Mouse (Mus musculus) embryonic facial prominence, embryonic 11.5 days (tissue): ENCODE measurements at regions not wholly inside any gene's neighbourhood (a gene's known extent, or its start where the extent isn't known, plus 50 kb on each side); places are given as distances from the start of the nearest gene placed in this dataset.
"Not testable (repeated sequence)": the region's sequence is repeated elsewhere in the genome, so short reads cannot be mapped to it uniquely, and the experiment has no call there.

Experiments used
- ATAC-seq: fragments of 200-750 bp; cut with Nextera tagmentation; replicated peaks from 2 replicates; pipeline ENCODE4 v1.8.0; 2017; ENCODE audit warnings: low read depth; ENCODE audit not compliant: insufficient number of reproducible peaks, low FRiP score, low TSS enrichment
- DNase-seq: peaks from one replicate; pipeline ENCODE4 v3.0.0-alpha.2; 2015; ENCODE audit warnings: low spot score
- H3K27ac ChIP-seq: fragments of 300-500 bp; sonication (generic); replicated peaks from 2 replicates; pipeline ENCODE4 v1.5.1; 2014; ENCODE audit warnings: mild to moderate bottlenecking, low read depth, low read length, control low read depth
- H3K27me3 ChIP-seq: fragments of 300-500 bp; sonication (generic); 2 replicates; pipeline ENCODE4 v1.6.1; 2014; ENCODE audit warnings: mild to moderate bottlenecking, low read length, moderate library complexity, mixed read lengths; ENCODE audit not compliant: control insufficient read depth, insufficient read depth
- H3K36me3 ChIP-seq: fragments of 300-500 bp; sonication (generic); replicated peaks from 2 replicates; pipeline ENCODE4 v1.6.1; 2014; ENCODE audit warnings: low read depth, mild to moderate bottlenecking, low read length, moderate library complexity, mixed read lengths; ENCODE audit not compliant: control insufficient read depth, insufficient read depth
- H3K4me1 ChIP-seq: fragments of 300-500 bp; sonication (generic); 2 replicates; pipeline ENCODE4 v1.6.1; 2014; ENCODE audit warnings: low read length, mixed read lengths; ENCODE audit not compliant: control insufficient read depth, insufficient read depth
- H3K4me2 ChIP-seq: fragments of 300-500 bp; sonication (generic); 2 replicates; pipeline ENCODE4 v1.6.1; 2014; ENCODE audit warnings: low read depth, mild to moderate bottlenecking, control low read depth, low read length, moderate library complexity
- H3K4me3 ChIP-seq: fragments of 300-500 bp; sonication (generic); 2 replicates; pipeline ENCODE4 v1.5.1; 2014; ENCODE audit warnings: low read depth, low read length, control low read depth
- H3K9ac ChIP-seq: fragments of 300-500 bp; sonication (generic); replicated peaks from 2 replicates; pipeline ENCODE4 v1.6.1; 2014; ENCODE audit warnings: mild to moderate bottlenecking, control low read depth, low read length
- H3K9me3 ChIP-seq: fragments of 300-500 bp; sonication (generic); replicated peaks from 2 replicates; pipeline ENCODE4 v1.6.1; 2016; ENCODE audit warnings: mild to moderate bottlenecking, low read length, inconsistent platforms, mixed read lengths; ENCODE audit not compliant: control insufficient read depth
- WGBS: fragments of 180-500 bp; shearing (Covaris S2); extraction: QIAGEN DNeasy Blood & Tissue Kit; methylation state at CpG from one replicate; pipeline ENCODE4 v1.1.7; 2014; 5-methylcytosine and 5-hydroxymethylcytosine counted together

DNA sequence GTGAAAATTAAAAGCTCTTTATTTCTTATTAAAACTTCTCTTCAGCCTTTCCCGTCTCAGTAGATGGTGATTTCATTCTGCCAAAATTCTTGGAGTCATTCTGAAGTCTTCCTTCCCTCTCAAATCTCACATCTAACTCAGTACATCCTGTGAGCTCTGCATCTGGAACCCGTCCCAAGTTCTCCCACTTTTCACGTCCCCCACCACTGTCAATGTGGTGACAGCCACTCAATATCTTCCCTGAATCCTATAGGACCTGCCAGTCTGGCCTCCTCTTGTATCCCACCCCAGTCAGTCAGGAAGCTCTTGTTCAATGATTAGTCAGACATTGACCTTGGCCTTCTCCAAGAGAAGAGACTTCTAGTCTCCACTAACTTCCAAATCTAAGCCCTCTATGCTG, 110.1 kb downstream of the Kcnk1 start:
- H3K27ac ChIP-seq, result no peak overlapping the region
- no peak overlapping the region for H3K4me3 ChIP-seq
- H3K9ac ChIP-seq, result no peak overlapping the region
- no peak for ATAC-seq
- H3K36me3 ChIP-seq, result no peaks in the 10 kb centered on the region
- whole genome bisulfite sequencing, result 82% methylated on average over 3 of the region's 3 CpGs
- no peaks in the 10 kb centered on the region for H3K9me3 ChIP-seq
- H3K27me3 ChIP-seq, result no peaks in the 10 kb centered on the region
- no peaks in the 10 kb centered on the region for H3K4me1 ChIP-seq
- no peak overlapping the region for H3K4me2 ChIP-seq
- DNase-seq, result no peak

DNA sequence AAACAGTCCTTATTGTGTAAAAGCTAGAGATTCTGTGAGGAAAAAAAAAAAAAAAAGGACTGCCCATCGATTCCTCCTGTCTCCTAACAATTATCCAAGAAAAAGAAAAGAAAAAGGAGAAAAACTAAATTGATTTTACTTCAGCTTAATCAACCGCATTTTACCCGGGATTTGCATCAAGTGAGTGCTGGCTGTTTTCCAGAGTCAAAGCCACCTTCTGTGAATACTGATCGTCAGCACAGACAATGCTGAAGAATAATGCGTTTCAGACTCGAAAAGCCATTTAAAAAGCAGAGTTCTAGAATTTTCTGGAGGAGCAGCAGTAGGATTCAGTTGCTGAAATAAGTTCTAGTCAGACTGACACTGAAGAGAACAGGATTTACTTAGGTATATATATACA, 131.1 kb downstream of the Kcnk1 start:
- Histone ChIP-seq H3K27me3 (no peaks in the 10 kb centered on the region), H3K4me3 (no peak overlapping the region), H3K9me3 (no peaks in the 10 kb centered on the region), H3K27ac (no peak overlapping the region), H3K4me1 (no peaks in the 10 kb centered on the region), H3K9ac (no peak overlapping the region), H3K4me2 (no peak overlapping the region), H3K36me3 (no peaks in the 10 kb centered on the region)
- DNase-seq (no peak), ATAC-seq (no peak)
- 75% methylated on average over 6 of the region's 6 CpGs for WGBS

DNA sequence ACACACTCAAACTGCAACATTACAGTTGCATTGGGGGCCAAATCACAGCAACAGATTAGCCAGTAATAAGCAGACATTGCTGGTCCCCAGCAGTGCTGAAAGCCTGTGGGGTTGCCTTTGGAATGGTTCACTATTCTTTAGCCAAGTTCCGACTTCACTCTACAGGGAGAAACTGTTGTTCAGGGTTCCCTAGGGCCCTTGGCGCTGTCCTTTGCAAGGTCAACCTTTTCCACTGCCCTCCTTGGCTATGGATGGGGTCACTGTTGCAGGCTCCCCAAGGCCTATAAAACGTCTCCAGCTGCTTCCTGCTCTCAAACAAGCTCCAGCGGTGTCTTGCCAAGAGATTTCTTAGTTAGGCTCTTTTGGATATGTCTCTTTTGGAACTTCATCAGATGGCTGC, 137.1 kb downstream of the Kcnk1 start:
- no peak overlapping the region for H3K27ac ChIP-seq

DNA sequence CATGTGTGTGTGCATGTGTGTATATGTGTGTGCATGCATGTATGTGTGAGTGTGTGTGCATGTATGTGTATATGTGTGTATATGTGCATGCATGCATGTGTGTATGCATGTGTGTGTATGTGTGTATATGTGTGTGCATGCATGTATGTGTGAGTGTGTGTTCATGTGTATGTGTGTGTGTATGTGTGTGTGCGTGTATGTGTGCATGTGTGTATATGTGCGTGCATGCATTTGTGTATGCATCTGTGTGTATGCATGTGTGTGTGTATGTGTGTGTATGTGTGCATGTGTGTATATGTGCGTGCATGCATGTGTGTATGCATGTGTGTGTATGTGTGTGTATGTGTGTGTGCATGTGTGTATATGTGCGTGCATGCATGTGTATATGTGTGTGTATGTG, 137.9 kb downstream of the Kcnk1 start:
- not testable (repeated sequence) for H3K27ac ChIP-seq, H3K9ac ChIP-seq, H3K4me1 ChIP-seq, H3K36me3 ChIP-seq, H3K27me3 ChIP-seq, DNase-seq, ATAC-seq, H3K4me3 ChIP-seq, H3K9me3 ChIP-seq, H3K4me2 ChIP-seq
- 95% methylated on average over 4 of the region's 4 CpGs for WGBS

More for the DNA sequence above, 137.1 kb downstream of the Kcnk1 start:
- Histone ChIP-seq H3K9me3 (no peaks in the 10 kb centered on the region), H3K4me1 (no peaks in the 10 kb centered on the region), H3K27me3 (no peaks in the 10 kb centered on the region), H3K4me3 (no peak overlapping the region), H3K9ac (no peak overlapping the region), H3K36me3 (no peaks in the 10 kb centered on the region), H3K4me2 (no peak overlapping the region)
- DNase-seq, result no peak
- ATAC-seq, result no peak
- 74% methylated on average over 4 of the region's 4 CpGs for WGBS

DNA sequence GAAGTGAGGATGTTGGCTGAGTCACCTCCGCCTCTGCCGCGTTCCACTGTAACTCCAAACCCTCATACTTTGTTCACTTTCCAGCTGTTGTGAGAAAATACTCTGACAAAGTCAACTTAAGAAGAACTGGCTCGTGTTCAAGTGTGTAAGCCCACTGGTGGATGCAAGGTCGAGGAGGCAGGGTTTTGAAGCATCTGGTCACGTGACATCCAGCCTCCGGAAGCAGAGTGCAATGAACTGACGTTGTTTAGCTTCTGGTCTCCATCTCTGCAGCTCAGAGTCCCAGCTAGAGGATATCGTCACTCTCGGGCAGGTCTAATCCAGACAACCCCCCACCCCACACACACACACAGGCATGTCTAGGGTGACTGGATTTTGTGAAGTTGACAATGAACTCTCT, 140.1 kb downstream of the Kcnk1 start:
- 68% methylated on average over 10 of the region's 10 CpGs for WGBS
- DNase-seq, result no peak
- H3K9ac ChIP-seq, result no peak overlapping the region
- no peak overlapping the region for H3K4me3 ChIP-seq
- H3K9me3 ChIP-seq, result no peaks in the 10 kb centered on the region
- H3K36me3 ChIP-seq, result no peaks in the 10 kb centered on the region
- H3K4me2 ChIP-seq, result no peak overlapping the region
- no peak for ATAC-seq
- H3K27me3 ChIP-seq, result peaks cover 21% of the 10 kb centered on the region
- H3K27ac ChIP-seq, result no peak overlapping the region
- no peaks in the 10 kb centered on the region for H3K4me1 ChIP-seq

DNA sequence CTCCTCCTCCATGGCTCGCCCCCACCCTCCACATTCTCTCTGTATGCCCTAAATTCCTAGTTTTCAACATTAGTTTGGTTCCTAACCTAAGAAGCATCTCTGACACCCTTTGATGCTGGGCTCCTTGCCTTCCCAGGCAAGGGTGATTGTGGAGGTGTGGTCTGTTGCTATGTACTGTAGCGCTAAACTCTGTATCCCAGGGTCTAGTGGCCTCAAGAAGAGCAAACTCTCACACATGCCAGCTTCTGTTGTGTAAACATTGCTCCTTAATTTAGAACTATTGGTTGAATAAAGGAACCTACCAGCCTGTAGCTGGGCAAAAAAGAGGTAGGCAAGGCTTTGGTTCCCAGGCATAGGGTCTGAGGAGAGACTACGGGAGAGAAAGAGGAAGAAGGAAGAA, 140.6 kb downstream of the Kcnk1 start:
- ATAC-seq (no peak), DNase-seq (no peak)
- no peaks in the 10 kb centered on the region for H3K9me3 ChIP-seq
- peaks cover 21% of the 10 kb centered on the region for H3K27me3 ChIP-seq
- no peak overlapping the region for H3K9ac ChIP-seq
- no peaks in the 10 kb centered on the region for H3K4me1 ChIP-seq
- no peak overlapping the region for H3K4me3 ChIP-seq
- H3K4me2 ChIP-seq, result no peak overlapping the region
- H3K27ac ChIP-seq, result no peak overlapping the region
- no peaks in the 10 kb centered on the region for H3K36me3 ChIP-seq
- WGBS, result 78% methylated on average over 3 of the region's 3 CpGs

DNA sequence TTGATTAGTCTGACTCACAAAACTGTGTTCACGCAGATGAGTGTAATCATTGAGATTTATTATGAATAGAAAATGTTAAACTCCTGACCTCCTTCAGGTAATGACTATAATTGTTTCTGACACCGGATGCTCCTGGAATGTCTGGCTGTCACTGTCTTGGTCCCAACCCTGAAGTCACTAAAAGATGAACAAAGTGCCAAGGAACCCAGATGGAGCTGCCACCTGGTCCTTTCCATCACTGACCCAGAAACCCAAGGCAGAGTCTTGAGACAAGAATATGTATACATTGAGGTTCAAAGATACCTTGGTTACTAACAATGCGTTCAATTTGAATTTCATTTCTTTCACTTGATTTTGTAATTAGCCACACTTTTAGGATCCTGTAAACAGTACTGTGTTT, 142.0 kb downstream of the Kcnk1 start:
- WGBS, result 85% methylated on average over 3 of the region's 3 CpGs
- Histone ChIP-seq H3K27ac (no peak overlapping the region), H3K4me2 (no peak overlapping the region), H3K4me3 (no peak overlapping the region), H3K4me1 (no peaks in the 10 kb centered on the region), H3K27me3 (peaks cover 21% of the 10 kb centered on the region), H3K9me3 (no peaks in the 10 kb centered on the region), H3K36me3 (no peaks in the 10 kb centered on the region), H3K9ac (no peak overlapping the region)
- ATAC-seq, result no peak
- DNase-seq, result no peak

DNA sequence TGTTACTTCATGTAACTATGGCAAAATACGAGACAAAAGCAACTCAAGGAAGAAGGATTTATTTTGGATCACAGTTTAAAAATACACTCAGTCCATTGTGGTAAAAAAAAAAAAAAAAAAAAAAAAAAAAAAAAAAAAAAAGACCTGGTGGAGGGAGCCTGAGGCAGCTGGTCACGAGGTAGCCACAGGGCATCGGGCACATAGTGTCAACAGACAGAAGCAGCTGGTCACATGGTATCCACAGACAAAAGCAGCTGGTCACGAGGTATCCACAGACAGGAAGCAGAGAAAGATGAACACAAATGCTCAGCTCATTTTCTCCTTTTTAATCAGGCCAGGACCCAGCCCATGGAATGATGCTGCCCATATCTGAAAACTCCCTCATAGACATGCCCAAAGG, 142.5 kb downstream of the Kcnk1 start:
- Histone ChIP-seq H3K27me3 (peaks cover 21% of the 10 kb centered on the region), H3K36me3 (no peaks in the 10 kb centered on the region)

More for the DNA sequence above, 142.5 kb downstream of the Kcnk1 start:
- Histone ChIP-seq H3K27ac (no peak overlapping the region), H3K4me2 (no peak overlapping the region), H3K9ac (no peak overlapping the region), H3K9me3 (no peaks in the 10 kb centered on the region), H3K4me3 (no peak overlapping the region), H3K4me1 (no peaks in the 10 kb centered on the region)
- no peak for DNase-seq
- ATAC-seq, result no peak
- WGBS, result 70% methylated on average over 4 of the region's 4 CpGs
